Mouse (Mus musculus) liver, adult (tissue): ENCODE results near the gene Cyp27a1.

ENCODE experiments used
- GATA4 ChIP-seq: IDR thresholded peaks from 2 replicates; pipeline ENCODE4 v1.6.1; 2014; ENCODE audit warnings: mild to moderate bottlenecking, low read length; ENCODE audit not compliant: insufficient replicate concordance

The Cyp27a1 gene

GRCm38 (mm10) chr1:74775816-74776215 lies 62.4 kb downstream of the Cyp27a1 start:
- no peak for TF ChIP-seq GATA4

- TF ChIP-seq GATA4 = no peak
These were observed 65.6 kb downstream of the Cyp27a1 start for GRCm38 (mm10) chr1:74778934-74779486.

GRCm38 (mm10) chr1:74782045-74782444 lies 68.7 kb downstream of the Cyp27a1 start:
- TF ChIP-seq GATA4 = no peak

GRCm38 (mm10) chr1:74783554-74783953 lies 70.2 kb downstream of the Cyp27a1 start:
- TF ChIP-seq GATA4 = no peak

- TF ChIP-seq GATA4 = no peak
These were observed 70.8 kb downstream of the Cyp27a1 start for GRCm38 (mm10) chr1:74784041-74784759.
